Mouse (Mus musculus) liver, embryonic 13.5 days (tissue): ENCODE measurements at regions not wholly inside any gene's neighbourhood (a gene's known extent, or its start where the extent isn't known, plus 50 kb on each side); places are given as distances from the start of the nearest gene placed in this dataset.

Experiments used
- ATAC-seq: fragments of 200-750 bp; cut with Nextera tagmentation; 2 replicates; pipeline ENCODE4 v1.8.0; 2017; ENCODE audit warnings: low read depth, mild to moderate bottlenecking, moderate number of reproducible peaks, moderate library complexity
- DNase-seq: peaks from one replicate; pipeline ENCODE4 v3.0.0; 2022
- H3K27ac ChIP-seq: fragments of 300-500 bp; sonication (generic); 2 replicates; pipeline ENCODE4 v1.5.1; 2015; ENCODE audit warnings: moderate library complexity, mild to moderate bottlenecking, inconsistent platforms
- H3K27me3 ChIP-seq: fragments of 300-500 bp; sonication (generic); 2 replicates; pipeline ENCODE4 v1.6.1; 2015; ENCODE audit warnings: mild to moderate bottlenecking, inconsistent platforms
- H3K36me3 ChIP-seq: fragments of 300-500 bp; sonication (generic); 2 replicates; pipeline ENCODE4 v1.6.1; 2015; ENCODE audit warnings: mild to moderate bottlenecking, inconsistent platforms
- H3K4me1 ChIP-seq: fragments of 300-500 bp; sonication (generic); replicated peaks from 2 replicates; pipeline ENCODE4 v1.6.1; 2015; ENCODE audit warnings: inconsistent platforms
- H3K4me2 ChIP-seq: fragments of 300-500 bp; sonication (generic); 2 replicates; pipeline ENCODE4 v1.6.1; 2015; ENCODE audit warnings: inconsistent platforms, mild to moderate bottlenecking, moderate library complexity
- H3K4me3 ChIP-seq: fragments of 300-500 bp; sonication (generic); replicated peaks from 2 replicates; pipeline ENCODE4 v1.5.1; 2015; ENCODE audit warnings: mild to moderate bottlenecking, inconsistent platforms
- H3K9ac ChIP-seq: fragments of 300-500 bp; sonication (generic); 2 replicates; pipeline ENCODE4 v1.6.1; 2015; ENCODE audit warnings: mild to moderate bottlenecking, inconsistent platforms
- H3K9me3 ChIP-seq: fragments of 300-500 bp; sonication (generic); replicated peaks from 2 replicates; pipeline ENCODE4 v1.6.1; 2016; ENCODE audit warnings: inconsistent platforms
- WGBS: fragments of 180-500 bp; shearing (Covaris S2); methylation state at CpG from one replicate; pipeline ENCODE4 v1.1.7; 2015; ENCODE audit not compliant: insufficient replicate concordance; 5-methylcytosine and 5-hydroxymethylcytosine counted together
- microRNA-seq: library from miRNA; unstranded; fragments of <30 nt; microRNA quantifications from one replicate; pipeline ENCODE4, GENCODE M21; 2016

DNA sequence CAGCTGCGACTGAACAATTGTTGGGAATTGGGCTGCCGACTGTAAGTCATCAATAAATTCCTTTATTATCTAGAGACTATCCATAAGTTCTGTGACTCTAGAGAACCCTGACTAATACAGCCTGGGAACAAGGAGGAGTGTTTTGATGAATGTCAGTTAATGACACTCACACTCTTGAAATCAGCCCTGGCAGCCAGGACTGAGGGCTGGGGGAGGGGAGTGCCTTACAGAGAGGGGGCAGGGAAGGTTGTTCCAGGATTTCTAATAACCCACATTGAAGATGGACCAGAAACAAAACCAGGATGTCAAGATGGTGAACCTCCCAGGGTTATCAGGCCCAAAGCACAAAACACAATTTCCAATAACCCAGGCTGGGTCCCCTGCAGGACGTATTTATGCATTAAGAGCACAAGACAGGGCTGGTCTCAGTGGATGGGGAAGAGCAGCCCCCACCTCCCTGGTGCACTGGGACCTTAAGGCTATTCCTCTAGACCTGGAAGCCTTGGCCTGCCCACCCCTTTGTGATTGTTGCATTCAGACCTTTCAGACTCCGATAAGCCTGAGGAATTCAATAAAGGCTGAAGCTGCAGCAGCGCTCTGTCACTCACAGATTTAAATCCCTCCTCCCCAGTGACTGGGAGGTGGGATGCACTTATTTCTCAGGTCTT is 80.0 kb upstream of the Topaz1 start:
- Histone ChIP-seq H3K9me3 (no peaks in the 10 kb centered on the region), H3K27ac (no peak overlapping the region), H3K4me2 (no peak overlapping the region), H3K36me3 (no peaks in the 10 kb centered on the region), H3K4me1 (no peaks in the 10 kb centered on the region), H3K27me3 (no peaks in the 10 kb centered on the region), H3K9ac (no peak overlapping the region), H3K4me3 (no peak overlapping the region)
- DNase-seq (no peak), ATAC-seq (no peak)
- WGBS, result 45% methylated on average over 4 of the region's 5 CpGs

GRCm38 (mm10) chr9:122667646-122667981 is 79.5 kb upstream of the Topaz1 start:
- H3K9me3 ChIP-seq, result no peaks in the 10 kb centered on the region
- H3K36me3 ChIP-seq, result no peaks in the 10 kb centered on the region
- DNase-seq (no peak), ATAC-seq (no peak)
- no peak overlapping the region for H3K4me2 ChIP-seq
- H3K27ac ChIP-seq, result no peak overlapping the region
- no peak overlapping the region for H3K9ac ChIP-seq
- H3K27me3 ChIP-seq, result no peaks in the 10 kb centered on the region
- WGBS, result 45% methylated on average over 3 of the region's 3 CpGs
- H3K4me3 ChIP-seq, result no peak overlapping the region
- no peaks in the 10 kb centered on the region for H3K4me1 ChIP-seq

DNA sequence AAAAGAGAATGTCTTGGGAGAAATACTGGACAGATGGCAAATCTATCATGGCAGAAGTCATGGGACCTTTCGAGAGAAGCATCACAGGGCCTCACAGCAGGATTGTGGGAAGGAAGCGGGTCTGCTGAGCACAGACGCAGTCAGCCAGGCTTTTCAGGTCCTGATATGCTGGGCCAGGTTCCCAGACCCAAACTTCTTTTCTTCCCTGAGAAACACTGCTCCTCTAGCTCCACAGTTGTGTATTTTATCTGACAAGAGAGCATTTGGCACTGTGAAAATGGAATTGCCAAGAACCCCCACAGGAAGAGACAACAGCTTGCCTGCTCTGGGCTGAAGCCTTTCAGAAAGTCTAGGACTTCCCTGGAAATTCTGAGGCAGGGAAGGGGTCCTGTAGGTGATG is 73.4 kb upstream of the Topaz1 start:
- Histone ChIP-seq H3K9ac (no peak overlapping the region), H3K27ac (no peak overlapping the region), H3K9me3 (no peaks in the 10 kb centered on the region), H3K27me3 (no peaks in the 10 kb centered on the region), H3K4me3 (no peak overlapping the region), H3K4me2 (no peak overlapping the region), H3K36me3 (no peaks in the 10 kb centered on the region), H3K4me1 (no peaks in the 10 kb centered on the region)
- DNase-seq (no peak), ATAC-seq (no peak)
- 52% methylated on average over 3 of the region's 3 CpGs for WGBS

DNA sequence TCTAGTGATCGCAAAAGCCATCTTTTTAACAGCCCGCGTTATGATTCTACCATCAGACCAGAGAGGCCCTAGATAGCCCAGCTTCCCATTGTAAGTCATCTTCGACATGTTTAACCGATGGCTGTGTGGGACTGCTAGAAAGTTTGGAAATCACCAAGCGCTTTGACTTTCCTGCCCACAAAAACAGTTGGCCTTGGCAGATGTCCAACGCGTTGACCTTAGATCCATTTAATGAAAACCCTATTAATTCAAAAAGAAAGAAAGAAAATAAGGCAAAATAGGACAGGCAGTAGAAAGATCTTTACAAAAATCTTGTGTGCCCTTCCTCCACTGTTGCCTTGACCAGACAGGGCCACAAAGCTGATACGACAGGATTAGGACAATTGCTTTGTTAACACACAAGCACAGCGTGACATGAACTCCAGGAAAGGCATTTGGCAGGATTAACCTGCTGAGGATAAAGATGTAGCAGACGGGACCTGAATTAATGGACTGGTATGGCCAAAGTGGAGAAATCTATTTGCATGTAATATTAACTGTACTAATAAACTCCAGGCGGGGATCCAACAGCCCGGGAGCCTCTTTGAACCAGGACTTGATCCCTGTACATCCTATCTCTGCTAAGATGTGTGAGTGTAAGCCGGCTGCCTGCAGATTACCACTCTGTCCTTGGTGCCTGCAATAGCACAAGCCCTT is 69.0 kb upstream of the Topaz1 start:
- WGBS, result 75% methylated on average over 14 of the region's 14 CpGs
- no peaks in the 10 kb centered on the region for H3K4me1 ChIP-seq
- no peaks in the 10 kb centered on the region for H3K9me3 ChIP-seq
- H3K4me2 ChIP-seq, result no peak overlapping the region
- no peaks in the 10 kb centered on the region for H3K27me3 ChIP-seq
- DNase-seq (no peak), ATAC-seq (no peak)
- H3K9ac ChIP-seq, result no peak overlapping the region
- H3K27ac ChIP-seq, result no peak overlapping the region
- H3K36me3 ChIP-seq, result no peaks in the 10 kb centered on the region
- H3K4me3 ChIP-seq, result no peak overlapping the region

DNA sequence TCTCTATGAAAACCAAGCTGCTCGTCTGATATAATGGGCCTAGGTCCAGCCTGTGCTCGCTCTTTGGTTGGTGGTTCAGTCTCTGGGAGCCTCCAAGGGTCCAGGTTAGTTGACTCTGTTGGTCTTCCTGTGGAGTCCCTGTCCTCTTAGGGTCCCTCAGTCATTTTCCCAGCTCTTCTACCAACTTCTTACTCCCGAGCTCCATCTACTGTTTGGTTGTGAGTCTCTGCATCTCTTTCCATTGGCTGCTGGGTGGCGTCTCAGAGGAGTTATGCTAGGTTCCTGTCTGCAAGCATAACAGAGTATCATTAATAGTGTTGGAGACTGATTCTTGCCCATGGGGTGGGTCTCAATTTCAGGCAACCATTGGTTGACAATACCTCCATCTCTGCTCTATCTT is 60.0 kb upstream of the Topaz1 start:
- H3K4me3 ChIP-seq, result no peak overlapping the region
- no peak overlapping the region for H3K27ac ChIP-seq
- H3K27me3 ChIP-seq, result no peaks in the 10 kb centered on the region
- no peak overlapping the region for H3K4me2 ChIP-seq
- WGBS, result 12% methylated on average over 4 of the region's 4 CpGs
- H3K9me3 ChIP-seq, result no peaks in the 10 kb centered on the region
- DNase-seq (no peak), ATAC-seq (no peak)
- no peak overlapping the region for H3K9ac ChIP-seq
- no peaks in the 10 kb centered on the region for H3K4me1 ChIP-seq
- H3K36me3 ChIP-seq, result no peaks in the 10 kb centered on the region

DNA sequence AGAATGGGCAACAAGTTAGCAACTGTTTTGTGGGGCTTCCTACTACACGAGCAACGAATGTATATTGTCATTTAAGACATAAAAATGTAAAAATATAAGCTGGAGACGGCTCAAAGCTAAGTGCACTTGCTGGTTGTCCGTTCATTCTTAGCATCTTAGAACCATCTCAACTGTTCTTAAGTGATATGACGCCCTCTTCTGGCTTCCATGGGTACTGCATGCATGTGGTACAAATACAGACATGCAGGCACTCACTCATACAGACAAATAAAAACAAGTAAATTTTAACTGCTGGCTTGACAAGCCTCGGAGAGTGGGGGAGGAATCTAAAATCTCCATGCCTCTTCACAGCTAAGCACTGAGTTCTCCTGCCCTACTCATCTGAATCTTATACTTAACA is 55.3 kb upstream of the Topaz1 start:
- H3K4me1 ChIP-seq, result no peaks in the 10 kb centered on the region
- H3K4me2 ChIP-seq, result no peak overlapping the region
- H3K36me3 ChIP-seq, result no peaks in the 10 kb centered on the region
- H3K9me3 ChIP-seq, result no peaks in the 10 kb centered on the region
- no peaks in the 10 kb centered on the region for H3K27me3 ChIP-seq
- H3K9ac ChIP-seq, result no peak overlapping the region
- ATAC-seq (no peak), DNase-seq (no peak)
- H3K4me3 ChIP-seq, result no peak overlapping the region
- no peak overlapping the region for H3K27ac ChIP-seq
- 53% methylated on average over 6 of the region's 6 CpGs for WGBS

- 30% methylated on average over 1 of the region's 1 CpGs for WGBS
- no peak overlapping the region for H3K27ac ChIP-seq
- ATAC-seq, result no peak
These were observed 51.4 kb upstream of the Topaz1 start for GRCm38 (mm10) chr9:122695724-122696123.

More at GRCm38 (mm10) chr9:122695724-122696123, 51.4 kb upstream of the Topaz1 start:
- Histone ChIP-seq H3K9me3 (no peaks in the 10 kb centered on the region), H3K4me2 (no peak overlapping the region), H3K27me3 (no peaks in the 10 kb centered on the region), H3K4me1 (no peaks in the 10 kb centered on the region), H3K4me3 (no peak overlapping the region), H3K9ac (no peak overlapping the region), H3K36me3 (no peaks in the 10 kb centered on the region)
- no peak for DNase-seq

Small RNA genes lying in the stretch of these regions (microRNA-seq; reads per million reads assigned to microRNA genes)
- 25.8 reads per million, percentile 37 among the genes with 10 or more reads in this experiment for gene Mir138-1
